Mouse (Mus musculus): Measurements from ENCODE around the gene Zpbp2.

DNA sequence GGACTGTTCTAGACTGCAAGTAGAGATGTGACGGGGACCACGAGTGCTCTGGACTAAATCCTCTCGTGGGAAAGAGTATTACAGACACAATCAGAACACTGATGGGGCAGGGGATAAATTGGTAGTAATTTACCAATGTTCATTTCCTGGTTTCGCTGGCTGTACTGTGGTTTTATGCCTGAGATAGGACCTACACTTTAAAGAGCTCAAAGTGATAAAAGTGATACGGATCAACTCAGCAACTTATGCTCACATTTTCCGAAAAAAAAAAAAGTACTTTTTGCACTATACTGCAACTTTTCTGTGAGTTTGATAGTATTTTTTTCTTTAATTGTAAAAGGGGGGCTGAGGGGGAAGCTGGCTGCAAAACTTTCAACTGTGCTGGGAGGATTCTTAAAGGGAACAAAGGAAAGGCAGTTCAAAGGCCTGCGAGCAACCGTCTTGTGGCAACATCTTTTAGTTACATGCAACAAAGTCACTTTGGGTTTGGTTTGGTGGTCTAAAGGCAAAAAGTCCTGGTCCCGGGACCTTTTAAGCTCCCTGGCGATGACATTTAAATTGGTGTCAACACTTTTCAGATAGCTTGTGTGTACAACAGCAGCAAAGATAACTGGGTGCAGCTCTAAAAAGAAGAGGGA lies 24.0 kb upstream of the Zpbp2 start:
- no peak for TF ChIP-seq CTCF (IDR thresholded peaks at IDR 0.05; ENCODE audit: insufficient read depth, low read depth, low read length)
- no peak for TF ChIP-seq POLR2A (IDR thresholded peaks at IDR 0.05; ENCODE audit: insufficient read depth, low read depth, low read length)
